Mouse (Mus musculus) spleen, adult 2 months (tissue): ENCODE measurements around the gene Ifnl3.

Source experiments
- CTCF ChIP-seq: fragments of 200-500 bp; IDR thresholded peaks from 2 replicates; pipeline ENCODE4 v1.5.1; 2011; ENCODE audit warnings: mild to moderate bottlenecking, inconsistent platforms; ENCODE audit not compliant: insufficient read depth, insufficient read length, insufficient replicate concordance; ENCODE audit errors: extremely low read depth
- POLR2A ChIP-seq: fragments of 200-500 bp; IDR thresholded peaks from 2 replicates; pipeline ENCODE4 v1.6.1; 2011; ENCODE audit warnings: low read depth, low read length, inconsistent platforms

DNA sequence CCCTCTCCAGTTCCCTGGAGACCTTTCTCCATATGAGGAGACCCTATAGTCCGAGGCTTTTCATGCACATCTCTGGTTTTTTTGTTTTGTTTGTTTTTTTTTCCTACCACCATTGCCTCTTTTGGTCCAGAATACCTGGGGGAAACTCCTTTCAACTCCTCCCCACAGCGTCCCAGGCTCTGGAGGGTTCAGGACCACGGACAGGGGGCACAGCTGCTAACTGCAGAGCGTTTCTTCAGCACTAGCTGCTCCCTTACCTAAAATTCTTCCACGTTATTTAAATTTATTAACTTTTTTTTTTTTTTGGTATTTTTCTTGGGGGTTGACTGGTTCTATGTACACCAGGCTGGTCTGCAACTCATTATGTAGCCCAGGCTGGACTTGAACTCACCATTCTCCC lies 17.1 kb upstream of the Ifnl3 start:
- no peak for TF ChIP-seq POLR2A
- no peak for TF ChIP-seq CTCF
